Mouse (Mus musculus) limb, embryonic 14.5 days (tissue): ENCODE measurements around the gene Gm6525. TPM values are rescaled to one million over a fixed set of nuclear protein-coding genes. Genes with fewer than 3 reads are reported as not detected.

ENCODE experiments used
- ATAC-seq: fragments of 200-750 bp; cut with Nextera tagmentation; 2 replicates; pipeline ENCODE4 v1.8.0; 2017; ENCODE audit warnings: low read depth, moderate number of reproducible peaks, moderate TSS enrichment; ENCODE audit not compliant: low FRiP score
- DNase-seq: peaks from one replicate; pipeline ENCODE4 v3.0.0-alpha.2; 2015; ENCODE audit warnings: low spot score
- H3K27ac ChIP-seq: fragments of 300-500 bp; sonication (generic); replicated peaks from 2 replicates; pipeline ENCODE4 v1.5.1; 2014; ENCODE audit warnings: low read depth, mild to moderate bottlenecking, low read length, moderate library complexity, mixed read lengths
- H3K27me3 ChIP-seq: fragments of 300-500 bp; sonication (generic); 2 replicates; pipeline ENCODE4 v1.6.1; 2014; ENCODE audit warnings: low read length, mixed read lengths; ENCODE audit not compliant: control insufficient read depth, insufficient read depth
- H3K36me3 ChIP-seq: fragments of 300-500 bp; sonication (generic); 2 replicates; pipeline ENCODE4 v1.6.1; 2014; ENCODE audit warnings: mild to moderate bottlenecking, low read length, moderate library complexity, mixed read lengths; ENCODE audit not compliant: control insufficient read depth, insufficient read depth
- H3K4me1 ChIP-seq: fragments of 300-500 bp; sonication (generic); 2 replicates; pipeline ENCODE4 v1.6.1; 2014; ENCODE audit warnings: antibody characterized with exemption, low read length, mixed read lengths; ENCODE audit not compliant: control insufficient read depth, insufficient read depth
- H3K4me2 ChIP-seq: fragments of 300-500 bp; sonication (generic); replicated peaks from 2 replicates; pipeline ENCODE4 v1.6.1; 2014; ENCODE audit warnings: low read depth, mild to moderate bottlenecking, low read length, moderate library complexity; ENCODE audit not compliant: severe bottlenecking
- H3K4me3 ChIP-seq: fragments of 300-500 bp; sonication (generic); replicated peaks from 2 replicates; pipeline ENCODE4 v1.5.1; 2014; ENCODE audit warnings: low read length
- H3K9ac ChIP-seq: fragments of 300-500 bp; sonication (generic); 2 replicates; pipeline ENCODE4 v1.6.1; 2014; ENCODE audit warnings: mild to moderate bottlenecking, low read depth, low read length, moderate library complexity; ENCODE audit not compliant: severe bottlenecking
- H3K9me3 ChIP-seq: fragments of 300-500 bp; sonication (generic); 2 replicates; pipeline ENCODE4 v1.6.1; 2016; ENCODE audit warnings: low read length; ENCODE audit not compliant: control insufficient read depth
- POLR2A ChIP-seq: fragments of 200-500 bp; IDR thresholded peaks from 2 replicates; pipeline ENCODE4 v1.8.0; 2012; ENCODE audit warnings: inconsistent platforms, mild to moderate bottlenecking, moderate library complexity, borderline replicate concordance; ENCODE audit not compliant: insufficient read depth, insufficient read length; ENCODE audit errors: extremely low read depth
- WGBS: fragments of 180-500 bp; shearing (Covaris S2); extraction: QIAGEN DNeasy Blood & Tissue Kit; methylation state at CpG from one replicate; pipeline ENCODE4 v1.1.7; 2014; 5-methylcytosine and 5-hydroxymethylcytosine counted together
- polyA plus RNA-seq, 2 experiments: library from polyadenylated mRNA; depleted of rRNA in 1 of 2; stranded (reverse) in 1 of 2; unstranded in 1 of 2; fragments of >200 nt; fragmentation: Nextera tagmentation in 1 of 2; extraction: Ambion mirVana in 1 of 2; gene quantifications; 2 replicates each; pipeline versions ENCODE4 v1.2.1 to v1.2.3; 2012 to 2014

The Gm6525 gene
- polyA plus RNA-seq, 2 experiments, result 0.39 to 0.55 TPM

DNA sequence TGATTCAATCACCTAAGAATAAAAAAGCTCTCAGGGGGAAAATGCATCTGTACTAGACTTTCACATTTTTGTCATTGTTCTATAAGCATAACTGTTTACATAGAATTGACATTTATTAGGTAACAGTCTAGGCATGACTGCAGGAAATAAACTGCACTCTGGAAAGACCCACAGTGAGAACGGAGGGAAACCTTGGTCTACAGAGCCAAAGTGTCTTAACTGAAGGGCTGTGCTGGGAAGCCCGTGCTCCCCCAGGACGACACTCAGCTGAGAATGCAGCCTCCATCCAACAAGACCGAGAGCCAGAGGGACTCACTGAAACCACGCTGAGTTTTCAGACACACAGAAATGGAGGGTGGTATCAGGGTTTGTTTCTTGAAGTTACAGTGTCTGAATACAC lies 43.1 kb upstream of the Gm6525 start:
- H3K27ac ChIP-seq, result no peak overlapping the region
- no peak overlapping the region for H3K4me3 ChIP-seq
- ATAC-seq, result no peak
- DNase-seq, result no peak
- H3K4me2 ChIP-seq, result no peak overlapping the region
- no peaks in the 10 kb centered on the region for H3K27me3 ChIP-seq
- H3K36me3 ChIP-seq, result no peaks in the 10 kb centered on the region
- peaks cover 15% of the 10 kb centered on the region for H3K4me1 ChIP-seq
- no peaks in the 10 kb centered on the region for H3K9me3 ChIP-seq
- no peak overlapping the region for H3K9ac ChIP-seq
- TF ChIP-seq POLR2A, result no peak
- 32% methylated on average over 5 of the region's 5 CpGs for WGBS

GRCm38 (mm10) chr3:84131369-84131768 lies 42.5 kb upstream of the Gm6525 start:
- no peaks in the 10 kb centered on the region for H3K36me3 ChIP-seq
- no peak overlapping the region for H3K9ac ChIP-seq
- H3K9me3 ChIP-seq, result no peaks in the 10 kb centered on the region
- H3K27me3 ChIP-seq, result no peaks in the 10 kb centered on the region
- TF ChIP-seq POLR2A, result no peak
- DNase-seq (no peak), ATAC-seq (no peak)
- no peak overlapping the region for H3K27ac ChIP-seq
- H3K4me3 ChIP-seq, result no peak overlapping the region
- peaks cover 15% of the 10 kb centered on the region for H3K4me1 ChIP-seq
- no peak overlapping the region for H3K4me2 ChIP-seq
- 82% methylated on average over 3 of the region's 3 CpGs for WGBS

GRCm38 (mm10) chr3:84135387-84135786 lies 38.5 kb upstream of the Gm6525 start:
- 38% methylated on average over 9 of the region's 9 CpGs for WGBS
- H3K9ac ChIP-seq, result no peak overlapping the region
- ATAC-seq, result no peak
- H3K4me3 ChIP-seq, result no peak overlapping the region
- no peak for DNase-seq
- H3K36me3 ChIP-seq, result no peaks in the 10 kb centered on the region
- H3K27me3 ChIP-seq, result no peaks in the 10 kb centered on the region
- no peak overlapping the region for H3K4me2 ChIP-seq
- 0 out of 2 replicates have a peak, but pooled peaks cover 5% of the 10 kb centered on the region for H3K4me1 ChIP-seq
- no peak overlapping the region for H3K27ac ChIP-seq
- H3K9me3 ChIP-seq, result no peaks in the 10 kb centered on the region
- no peak for TF ChIP-seq POLR2A

GRCm38 (mm10) chr3:84135933-84136332 lies 38.0 kb upstream of the Gm6525 start:
- no peak overlapping the region for H3K27ac ChIP-seq
- 52% methylated on average over 6 of the region's 6 CpGs for WGBS
- H3K4me2 ChIP-seq, result no peak overlapping the region

DNA sequence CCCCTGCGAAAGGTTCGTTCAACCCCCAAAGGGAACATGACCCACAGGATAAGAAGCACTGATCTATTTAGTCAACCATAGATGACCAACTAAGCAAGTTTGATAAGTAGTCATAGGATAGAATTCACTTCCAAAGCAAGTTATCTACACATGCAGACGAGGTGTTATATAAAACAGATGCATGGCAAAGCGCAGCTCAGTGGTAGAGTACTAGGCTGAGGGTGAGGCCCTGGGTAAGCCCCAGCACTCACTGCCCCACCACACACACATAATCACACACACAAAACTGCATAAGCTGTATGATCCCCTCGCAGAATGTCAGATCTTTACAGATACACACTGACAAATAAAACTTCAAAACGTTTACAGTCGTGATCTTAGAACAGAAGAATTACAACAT lies 37.4 kb upstream of the Gm6525 start:
- no peak overlapping the region for H3K4me2 ChIP-seq
- H3K9ac ChIP-seq, result no peak overlapping the region
- no peak overlapping the region for H3K4me3 ChIP-seq
- DNase-seq, result no peak
- no peaks in the 10 kb centered on the region for H3K27me3 ChIP-seq
- no peak overlapping the region for H3K27ac ChIP-seq
- no peak for ATAC-seq
- H3K36me3 ChIP-seq, result no peaks in the 10 kb centered on the region
- peaks cover 11% of the 10 kb centered on the region for H3K4me1 ChIP-seq
- WGBS, result 75% methylated on average over 7 of the region's 7 CpGs
- no peaks in the 10 kb centered on the region for H3K9me3 ChIP-seq
- no peak for TF ChIP-seq POLR2A

More at GRCm38 (mm10) chr3:84135933-84136332, 38.0 kb upstream of the Gm6525 start:
- Histone ChIP-seq H3K9ac (no peak overlapping the region), H3K4me3 (no peak overlapping the region), H3K36me3 (no peaks in the 10 kb centered on the region), H3K27me3 (no peaks in the 10 kb centered on the region), H3K4me1 (peaks cover 8% of the 10 kb centered on the region), H3K9me3 (no peaks in the 10 kb centered on the region)
- TF ChIP-seq POLR2A, result no peak
- DNase-seq, result no peak
- ATAC-seq, result no peak

GRCm38 (mm10) chr3:84140947-84141346 lies 33.0 kb upstream of the Gm6525 start:
- Histone ChIP-seq H3K4me2 (no peak overlapping the region), H3K4me3 (no peak overlapping the region), H3K36me3 (no peaks in the 10 kb centered on the region), H3K9me3 (no peaks in the 10 kb centered on the region), H3K27ac (0 out of 2 replicates have a peak overlapping the region, but pooled peaks have one; percentile 8), H3K9ac (no peak overlapping the region), H3K27me3 (no peaks in the 10 kb centered on the region), H3K4me1 (peaks cover 8% of the 10 kb centered on the region)
- DNase-seq (no peak), ATAC-seq (no peak)
- 16% methylated on average over 7 of the region's 7 CpGs for WGBS
- no peak for TF ChIP-seq POLR2A
